Mouse (Mus musculus): ENCODE measurements at regions not wholly inside any gene's neighbourhood (a gene's known extent, or its start where the extent isn't known, plus 50 kb on each side); places are given as distances from the start of the nearest gene placed in this dataset.

- no peak for DNase-seq (ENCODE audit: low read depth, low spot score)
Measured at GRCm38 (mm10) chr8:15271793-15272587, 226.1 kb upstream of the BB014433 start.

- DNase-seq (ENCODE audit: low read depth, low spot score), result peak; percentile 38
Measured at GRCm38 (mm10) chr8:15270290-15270689, 224.4 kb upstream of the BB014433 start.

DNA sequence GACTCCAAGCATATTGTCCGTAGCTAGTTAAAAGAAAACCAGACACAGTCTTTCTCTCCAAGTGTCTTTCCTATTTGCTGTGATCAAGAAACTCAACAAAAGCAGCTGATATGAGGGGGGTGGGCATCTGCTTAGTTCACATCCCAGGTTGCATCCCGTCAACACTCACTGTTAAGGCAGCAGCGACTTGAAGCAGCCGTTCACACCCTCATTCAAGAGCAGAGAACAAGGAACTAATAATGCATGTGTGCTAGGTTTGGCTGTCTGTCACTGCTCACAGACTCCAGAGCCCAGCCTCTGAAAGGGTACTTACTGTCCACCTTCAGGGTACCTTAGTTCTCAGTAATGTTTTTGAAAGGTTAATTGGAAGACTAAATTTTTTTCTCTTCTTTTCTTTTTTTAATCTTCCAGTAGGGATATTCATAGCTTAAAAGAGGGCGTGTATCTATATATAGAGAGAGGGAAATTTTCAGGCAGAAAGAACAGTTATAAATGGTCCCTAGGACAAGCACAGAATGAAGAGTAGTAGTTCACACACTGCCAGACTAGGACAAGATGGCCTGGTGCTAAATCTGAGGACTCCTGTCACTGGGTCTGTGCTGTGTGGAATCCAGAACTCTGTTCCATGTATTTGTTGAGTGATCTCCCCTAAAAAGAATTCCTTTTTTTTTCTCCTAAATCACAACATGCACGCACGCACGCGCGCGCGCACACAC is 199.1 kb upstream of the BB014433 start:
- no peak for DNase-seq (ENCODE audit: low read depth, low spot score)

- no peak for DNase-seq (ENCODE audit: low read depth, low spot score)
Measured at GRCm38 (mm10) chr8:15235410-15235809, 189.5 kb upstream of the BB014433 start.

DNA sequence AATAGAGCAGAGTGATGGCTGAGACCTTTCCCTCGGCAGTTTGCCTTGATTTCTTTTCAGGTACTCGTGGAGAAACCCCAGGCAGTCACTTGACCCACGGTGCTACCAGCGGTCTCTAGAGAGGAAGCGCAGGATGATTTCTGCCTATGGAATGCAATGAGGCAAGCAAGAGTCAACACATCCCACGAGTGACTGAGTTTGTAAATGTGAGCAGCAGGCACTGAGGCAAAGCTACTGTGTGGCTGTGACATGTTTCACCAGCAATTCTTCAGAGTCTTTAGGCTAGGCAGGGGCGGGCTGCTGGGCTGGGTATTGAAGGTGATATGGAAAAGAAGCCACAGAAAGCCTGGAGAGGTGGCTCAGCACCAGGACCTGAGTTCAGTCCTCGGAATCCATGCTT is 187.4 kb upstream of the BB014433 start:
- DNase-seq (ENCODE audit: low read depth, low spot score), result no peak

GRCm38 (mm10) chr8:15230217-15230616 is 184.3 kb upstream of the BB014433 start:
- DNase-seq (ENCODE audit: low read depth, low spot score), result no peak

DNA sequence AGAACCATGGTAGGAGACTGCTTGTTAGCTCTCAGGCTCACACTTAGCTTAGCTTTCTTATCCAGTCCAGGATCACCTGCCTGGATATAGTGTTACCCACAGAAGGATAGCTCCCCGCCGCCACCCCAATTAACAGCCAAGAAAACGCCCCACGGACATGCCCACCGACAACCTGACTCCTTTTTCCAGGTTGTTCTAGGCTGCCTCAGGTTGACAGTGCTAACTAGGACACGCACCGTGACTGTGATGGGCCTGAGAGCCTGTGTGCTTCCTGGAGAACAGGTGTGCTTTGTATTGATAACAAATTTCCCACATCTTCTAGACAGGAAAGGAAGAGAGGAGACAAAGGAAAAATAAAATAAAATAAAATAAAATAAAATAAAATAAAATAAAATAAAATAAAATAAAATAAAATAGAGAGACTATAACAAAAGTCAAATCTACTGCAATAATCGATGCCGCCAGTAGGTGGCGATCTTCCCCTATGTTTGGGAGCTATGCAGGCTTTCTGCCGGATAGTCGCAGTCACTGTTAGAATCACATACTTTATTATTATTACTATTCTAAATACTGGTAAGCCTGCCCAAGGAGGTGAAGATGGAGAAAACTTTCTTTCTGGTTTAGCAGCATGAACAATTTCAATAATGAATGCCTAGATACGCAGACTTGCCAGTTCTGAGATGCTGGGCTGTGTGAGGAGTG is 175.5 kb upstream of the BB014433 start:
- peak; percentile 38 for DNase-seq (ENCODE audit: low read depth, low spot score)

DNA sequence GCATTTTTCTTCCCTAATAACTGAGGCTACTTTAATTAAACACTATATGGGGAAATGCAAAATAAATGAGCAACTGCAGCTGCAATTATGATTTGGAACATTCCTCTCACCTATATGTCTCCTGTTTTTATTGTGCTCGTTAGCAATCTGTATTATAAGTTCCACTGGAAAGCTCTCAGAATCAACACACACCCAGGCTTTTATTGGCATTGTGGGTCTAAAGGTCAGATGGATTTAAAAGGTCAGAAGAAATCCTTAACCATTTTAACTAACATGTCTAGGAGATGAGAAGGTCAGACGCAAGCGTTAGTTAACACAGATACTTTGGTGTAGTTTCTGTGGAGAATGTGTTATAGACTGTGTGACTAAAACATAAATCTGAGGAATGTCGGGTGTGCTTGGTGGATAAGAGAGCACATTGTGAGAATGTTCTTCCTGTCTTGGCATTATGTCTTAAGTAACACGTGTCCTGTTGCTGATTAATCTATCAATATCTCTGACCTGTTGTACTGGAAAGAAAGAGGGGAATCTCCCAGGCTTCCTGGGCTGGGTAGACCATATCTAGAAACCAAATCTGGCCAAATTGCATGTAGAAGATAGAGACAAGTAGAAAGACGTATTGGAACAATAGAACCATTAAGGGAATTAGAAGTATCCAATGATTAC is 164.1 kb upstream of the BB014433 start:
- no peak for DNase-seq (ENCODE audit: low read depth, low spot score)

GRCm38 (mm10) chr8:15201556-15201955 is 155.7 kb upstream of the BB014433 start:
- no peak for DNase-seq (ENCODE audit: low read depth, low spot score)

DNA sequence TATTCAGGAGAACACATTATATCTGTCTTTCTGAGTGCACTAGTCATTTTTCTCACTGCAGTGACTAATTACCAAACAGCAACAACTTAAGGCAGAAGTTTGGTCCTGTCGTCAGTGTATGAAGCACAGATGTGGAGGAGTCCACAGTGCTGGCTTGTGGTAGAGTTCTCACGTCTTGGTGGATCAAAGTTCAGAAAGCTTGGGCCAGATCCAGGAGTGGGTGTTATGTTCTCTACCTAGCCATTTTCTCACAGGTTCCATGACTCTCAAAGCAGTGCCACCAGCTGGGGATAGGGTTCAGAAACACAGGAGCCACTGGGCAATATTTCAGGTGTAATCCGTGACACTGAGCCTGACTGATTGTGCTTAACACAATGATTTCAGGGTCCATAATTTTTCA is 144.8 kb upstream of the BB014433 start:
- DNase-seq (ENCODE audit: low read depth, low spot score), result no peak

DNA sequence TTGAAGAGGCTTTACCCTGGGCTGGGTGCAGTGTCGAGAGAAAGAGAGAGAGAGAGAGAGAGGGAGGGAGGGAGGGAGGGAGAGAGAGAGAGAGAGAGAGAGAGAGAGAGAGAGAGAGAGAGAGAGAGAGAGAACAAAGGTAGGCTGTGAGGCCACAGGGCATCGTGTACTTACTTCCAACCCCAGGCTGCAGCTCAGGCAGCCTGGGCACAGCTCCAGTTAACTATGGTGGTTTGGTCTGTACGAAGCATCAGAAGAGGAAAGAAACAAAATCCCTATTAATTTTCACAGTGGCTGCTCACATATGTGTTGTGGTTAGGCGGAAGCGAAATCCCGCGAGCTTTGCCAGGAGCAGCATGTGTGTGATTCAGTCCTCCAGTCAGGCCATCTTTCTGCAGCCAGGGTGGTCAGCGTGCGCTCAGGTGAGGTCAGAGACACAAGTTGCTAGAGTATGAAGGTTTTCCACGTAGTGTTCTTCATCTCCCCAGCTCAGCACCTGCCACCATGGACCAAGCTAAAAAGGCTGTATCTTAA is 143.3 kb upstream of the BB014433 start:
- DNase-seq (ENCODE audit: low read depth, low spot score), result no peak
